Mouse (Mus musculus) E14TG2a.4 (cell line): ENCODE results near the gene Adarb2.

Experiments used
- CTCF ChIP-seq: conservative IDR thresholded peaks from 2 replicates; pipeline ENCODE4 v1.5.1; 2014; ENCODE audit warnings: low read length
- NANOG ChIP-seq: IDR thresholded peaks from 2 replicates; pipeline ENCODE4 v1.6.1; 2014; ENCODE audit warnings: borderline replicate concordance, low read length, mixed read lengths
- POU5F1 ChIP-seq: IDR thresholded peaks from 2 replicates; pipeline ENCODE4 v1.6.1; 2014; ENCODE audit warnings: low read length, borderline replicate concordance

DNA sequence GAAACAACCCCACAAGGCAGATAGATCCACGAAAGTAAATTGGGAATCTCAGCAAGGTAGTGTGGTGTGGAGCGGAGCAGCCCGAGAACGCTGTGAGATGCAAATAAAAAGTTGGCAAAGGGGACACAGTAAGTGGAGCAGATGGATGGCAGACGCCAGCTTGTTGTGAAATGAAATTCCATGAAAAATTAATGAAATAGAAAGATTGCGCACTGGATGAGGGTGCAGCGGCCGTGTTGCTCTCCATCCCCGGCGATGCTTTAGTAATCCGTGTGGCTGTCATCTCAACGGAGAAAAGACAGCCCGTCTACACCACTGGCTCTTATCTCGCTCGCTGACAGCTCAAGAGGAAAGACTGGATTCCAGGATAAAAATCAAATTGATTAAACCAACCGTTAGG, 4.7 kb downstream of the Adarb2 start:
- no peak for TF ChIP-seq CTCF
- TF ChIP-seq NANOG, result no peak
- no peak for TF ChIP-seq POU5F1
